Mouse (Mus musculus) cerebellum, adult 2 months (tissue): ENCODE results near the gene Spred2. TPM values are rescaled to one million over a fixed set of nuclear protein-coding genes. Genes with fewer than 3 reads are reported as not detected.

Source experiments
- DNase-seq, 2 experiments: peaks; one replicate each; pipeline ENCODE4 v3.0.0; 2021
- H3K27ac ChIP-seq: fragments of 200-500 bp; 2 replicates; pipeline ENCODE4 v1.5.1; 2012; ENCODE audit warnings: low read length, control low read depth, inconsistent platforms; ENCODE audit not compliant: insufficient read depth
- H3K27me3 ChIP-seq: fragments of 200-500 bp; 2 replicates; pipeline ENCODE4 v1.6.1; 2012; ENCODE audit warnings: inconsistent platforms, mild to moderate bottlenecking, low read length, moderate library complexity; ENCODE audit not compliant: control insufficient read depth, insufficient read depth
- H3K4me1 ChIP-seq: fragments of 200-500 bp; 2 replicates; pipeline ENCODE4 v1.6.1; 2011; ENCODE audit warnings: low read length; ENCODE audit not compliant: control insufficient read depth, insufficient read depth
- H3K4me3 ChIP-seq: fragments of 200-500 bp; replicated peaks from 2 replicates; pipeline ENCODE3; 2011; ENCODE audit warnings: mild to moderate bottlenecking, low read depth, low read length, control low read depth; ENCODE audit not compliant: insufficient read depth
- CTCF ChIP-seq: fragments of 200-500 bp; IDR thresholded peaks from 2 replicates; pipeline ENCODE4 v1.5.1; 2011; ENCODE audit warnings: low read depth, mild to moderate bottlenecking, control low read depth, low read length, moderate library complexity, borderline replicate concordance; ENCODE audit not compliant: insufficient read depth
- POLR2A ChIP-seq: fragments of 200-500 bp; IDR thresholded peaks from 2 replicates; pipeline ENCODE4 v1.6.1; 2011; ENCODE audit warnings: low read length, control low read depth, borderline replicate concordance; ENCODE audit not compliant: insufficient read depth
- WGBS: fragments of 180-500 bp; shearing (Covaris S2); methylation state at CpG from one replicate; pipeline ENCODE4 v1.1.7; 2018; 5-methylcytosine and 5-hydroxymethylcytosine counted together
- polyA plus RNA-seq: library from polyadenylated mRNA; depleted of rRNA; stranded (reverse); fragments of >200 nt; gene quantifications from 2 replicates; pipeline ENCODE4 v1.2.3, GENCODE M21; 2012; rRNA removed

Gene Spred2
- 40.3 and 40.6 TPM in 2 replicates for polyA plus RNA-seq

GRCm38 (mm10) chr11:19923888-19924756 is at the start of gene Spred2:
TSS of gene Spred2 (plus strand) at chr11:19924375.
- peaks cover 4% of the 10 kb centered on the region for H3K4me1 ChIP-seq
- H3K4me3 ChIP-seq = peak within 1 kb of the TSS; percentile 83
- peak within 1 kb of the TSS; percentile 98 for H3K27ac ChIP-seq
- 1% methylated on average over 57 of the region's 57 CpGs for WGBS
- H3K27me3 ChIP-seq = no peaks in the 10 kb centered on the region
- TF ChIP-seq POLR2A (no peak; the same call in 1 of the 2 replicates), CTCF (no peak)
- peak; percentile 89 to 90 for DNase-seq

- Histone ChIP-seq H3K27me3 (no peaks in the 10 kb centered on the region), H3K4me1 (no peaks in the 10 kb centered on the region), H3K27ac (no peak overlapping the region), H3K4me3 (no peak overlapping the region)
- DNase-seq = no peak
- TF ChIP-seq CTCF (no peak), POLR2A (no peak)
- 60% methylated on average over 12 of the region's 12 CpGs for WGBS
These were observed 48.6 kb upstream of the Spred2 start for GRCm38 (mm10) chr11:19875551-19875950.

- no peaks in the 10 kb centered on the region for H3K27me3 ChIP-seq
- H3K4me3 ChIP-seq = no peak overlapping the region
- TF ChIP-seq POLR2A (no peak), CTCF (no peak)
- WGBS = 81% methylated on average over 5 of the region's 5 CpGs
- no peak for DNase-seq
- H3K27ac ChIP-seq = no peak overlapping the region
- no peaks in the 10 kb centered on the region for H3K4me1 ChIP-seq
These were observed 48.2 kb upstream of the Spred2 start for GRCm38 (mm10) chr11:19875964-19876363.

GRCm38 (mm10) chr11:19877239-19877915 is 46.8 kb upstream of the Spred2 start:
- H3K27me3 ChIP-seq = no peaks in the 10 kb centered on the region
- no peaks in the 10 kb centered on the region for H3K4me1 ChIP-seq
- no peak overlapping the region for H3K4me3 ChIP-seq
- no peak overlapping the region for H3K27ac ChIP-seq
- WGBS = 60% methylated on average over 4 of the region's 4 CpGs
- DNase-seq = no peak
- no peak for TF ChIP-seq POLR2A
- TF ChIP-seq CTCF = no peak

- whole genome bisulfite sequencing = 87% methylated on average over 2 of the region's 2 CpGs
- Histone ChIP-seq H3K27me3 (no peaks in the 10 kb centered on the region), H3K4me3 (no peak overlapping the region), H3K4me1 (no peaks in the 10 kb centered on the region), H3K27ac (no peak overlapping the region)
- DNase-seq = no peak
- TF ChIP-seq CTCF (no peak), POLR2A (no peak)
These were observed 42.8 kb upstream of the Spred2 start for GRCm38 (mm10) chr11:19881342-19881741.

DNA sequence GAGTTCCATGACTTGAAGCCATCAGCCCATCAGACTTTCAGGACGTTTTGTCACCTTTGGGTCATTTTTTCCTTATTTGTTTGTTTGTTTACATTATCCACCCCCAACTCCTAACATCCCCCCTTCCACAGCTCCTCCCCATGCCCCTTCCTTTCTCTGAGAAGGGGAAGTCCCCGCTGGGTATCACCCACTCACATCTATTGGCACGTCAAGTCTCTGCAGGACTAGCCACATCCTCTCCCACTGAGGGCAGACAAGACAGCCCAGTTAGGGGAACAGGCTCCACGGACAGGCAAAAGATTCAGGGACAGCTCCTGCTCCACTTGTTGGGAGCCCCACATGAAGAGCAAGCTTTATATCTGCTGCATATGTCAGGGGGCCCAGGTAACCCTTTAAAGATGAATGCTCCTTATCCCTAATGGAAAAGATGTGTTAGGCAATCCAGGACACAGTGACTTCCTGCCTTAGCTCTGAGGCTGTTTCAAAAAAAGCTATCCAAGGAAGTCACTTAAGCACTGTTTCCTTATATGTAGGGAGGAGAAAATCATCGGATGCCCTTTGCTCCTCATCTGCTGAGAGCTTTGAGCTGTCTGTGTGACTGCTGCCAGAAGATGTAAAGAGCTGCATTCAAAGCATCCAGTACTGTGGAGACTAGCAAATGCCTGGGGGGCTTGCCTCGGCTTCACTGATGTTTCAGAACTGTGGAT is 33.3 kb upstream of the Spred2 start:
- Histone ChIP-seq H3K4me1 (no peaks in the 10 kb centered on the region), H3K27me3 (no peaks in the 10 kb centered on the region), H3K27ac (no peak overlapping the region), H3K4me3 (no peak overlapping the region)
- TF ChIP-seq CTCF = no peak
- no peak for TF ChIP-seq POLR2A
- WGBS = 67% methylated on average over 6 of the region's 6 CpGs
- DNase-seq = no peak

- H3K27me3 ChIP-seq = no peaks in the 10 kb centered on the region
- TF ChIP-seq CTCF (no peak), POLR2A (no peak)
- no peak overlapping the region for H3K27ac ChIP-seq
- H3K4me3 ChIP-seq = no peak overlapping the region
- H3K4me1 ChIP-seq = peaks cover 3% of the 10 kb centered on the region; the same call in 1 of the 2 replicates
- no peak for DNase-seq
- WGBS = 70% methylated on average over 3 of the region's 3 CpGs
These were observed 30.9 kb upstream of the Spred2 start for GRCm38 (mm10) chr11:19893233-19893632.

GRCm38 (mm10) chr11:19899621-19900020 is 24.6 kb upstream of the Spred2 start:
- DNase-seq = peak; percentile 91 to 95
- Histone ChIP-seq H3K27me3 (no peaks in the 10 kb centered on the region), H3K4me3 (no peak overlapping the region), H3K4me1 (peaks cover 19% of the 10 kb centered on the region), H3K27ac (peak overlapping the region; percentile 80)
- TF ChIP-seq CTCF (no peak), POLR2A (no peak)
- WGBS = 8% methylated on average over 5 of the region's 5 CpGs
